Mouse (Mus musculus) stomach, postnatal 0 days (tissue): Measurements from ENCODE around the gene Ypel5. TPM values are rescaled to one million over a fixed set of nuclear protein-coding genes. Genes with fewer than 3 reads are reported as not detected.

Source experiments
- ATAC-seq: fragments of 200-750 bp; cut with Nextera tagmentation; 2 replicates; pipeline ENCODE4 v1.8.0; 2017; ENCODE audit not compliant: low FRiP score, low TSS enrichment
- DNase-seq: peaks from one replicate; pipeline ENCODE4 v3.0.0-alpha.2; 2016; ENCODE audit warnings: low spot score
- H3K27ac ChIP-seq: fragments of 300-500 bp; sonication (generic); replicated peaks from 2 replicates; pipeline ENCODE4 v1.5.1; 2014; ENCODE audit warnings: mild to moderate bottlenecking, control low read depth
- H3K27me3 ChIP-seq: fragments of 300-500 bp; sonication (generic); 2 replicates; pipeline ENCODE4 v1.6.1; 2014; ENCODE audit warnings: low read length; ENCODE audit not compliant: control insufficient read depth, insufficient read depth
- H3K36me3 ChIP-seq: fragments of 300-500 bp; sonication (generic); 2 replicates; pipeline ENCODE4 v1.6.1; 2014; ENCODE audit warnings: low read length, mixed read lengths; ENCODE audit not compliant: control insufficient read depth, insufficient read depth
- H3K4me1 ChIP-seq: fragments of 300-500 bp; sonication (generic); replicated peaks from 2 replicates; pipeline ENCODE4 v1.6.1; 2014; ENCODE audit warnings: antibody characterized with exemption; ENCODE audit not compliant: control insufficient read depth, insufficient read depth
- H3K4me2 ChIP-seq: fragments of 300-500 bp; sonication (generic); replicated peaks from 2 replicates; pipeline ENCODE4 v1.6.1; 2014; ENCODE audit warnings: low read depth, mild to moderate bottlenecking, control low read depth, moderate library complexity
- H3K4me3 ChIP-seq: fragments of 300-500 bp; sonication (generic); 2 replicates; pipeline ENCODE4 v1.5.1; 2014; ENCODE audit warnings: low read depth, low read length, control low read depth
- H3K9ac ChIP-seq: fragments of 300-500 bp; sonication (generic); 2 replicates; pipeline ENCODE4 v1.6.1; 2014; ENCODE audit warnings: mild to moderate bottlenecking, low read length, control low read depth, mixed read lengths
- H3K9me3 ChIP-seq: fragments of 300-500 bp; sonication (generic); 2 replicates; pipeline ENCODE4 v1.6.1; 2016; ENCODE audit warnings: low read length; ENCODE audit not compliant: control insufficient read depth
- CTCF ChIP-seq: IDR thresholded peaks from 2 replicates; pipeline ENCODE4 v1.5.1; 2016; ENCODE audit warnings: antibody characterized with exemption, low read depth, mild to moderate bottlenecking, moderate library complexity
- EP300 ChIP-seq: optimal IDR thresholded peaks from 2 replicates; pipeline ENCODE3; 2016; ENCODE audit warnings: antibody characterized with exemption
- WGBS: fragments of 180-500 bp; shearing (Covaris S2); extraction: QIAGEN DNeasy Blood & Tissue Kit; methylation state at CpG from one replicate; pipeline ENCODE4 v1.1.7; 2014; 5-methylcytosine and 5-hydroxymethylcytosine counted together
- polyA plus RNA-seq: library from polyadenylated mRNA; unstranded; fragments of >200 nt; fragmentation: Nextera tagmentation; extraction: Ambion mirVana; gene quantifications from 2 replicates; pipeline ENCODE4 v1.2.1, GENCODE M21; 2015

Ypel5 gene
- polyA plus RNA-seq, 1 experiment from 2014 or later: 67.3 TPM

GRCm38 (mm10) chr17:72857677-72858633 lies 21.7 kb downstream of the Ypel5 start:
- WGBS: 52% methylated on average over 13 of the region's 13 CpGs

GRCm38 (mm10) chr17:72863226-72863625 lies 27.0 kb downstream of the Ypel5 start:
- H3K4me3 ChIP-seq: no peak overlapping the region
- H3K27me3 ChIP-seq: no peaks in the 10 kb centered on the region
- no peaks in the 10 kb centered on the region for H3K4me1 ChIP-seq
- H3K27ac ChIP-seq: no peak overlapping the region
- no peaks in the 10 kb centered on the region for H3K9me3 ChIP-seq
- no peak for ATAC-seq
- 60% methylated on average over 10 of the region's 10 CpGs for whole genome bisulfite sequencing
- no peak overlapping the region for H3K9ac ChIP-seq
- DNase-seq: no peak
- H3K36me3 ChIP-seq: no peaks in the 10 kb centered on the region
- TF ChIP-seq EP300 (no peak), CTCF (no peak)
- H3K4me2 ChIP-seq: no peak overlapping the region

More at GRCm38 (mm10) chr17:72857677-72858633, 21.7 kb downstream of the Ypel5 start:
- DNase-seq: peak; percentile 64
- TF ChIP-seq CTCF (peak; percentile 92), EP300 (peak; percentile 8)
- Histone ChIP-seq H3K4me3 (no peak overlapping the region), H3K9me3 (no peaks in the 10 kb centered on the region), H3K36me3 (no peaks in the 10 kb centered on the region), H3K27me3 (no peaks in the 10 kb centered on the region), H3K27ac (peak overlapping the region; percentile 53; the same call in 1 of the 2 replicates), H3K4me1 (no peaks in the 10 kb centered on the region), H3K9ac (no peak overlapping the region), H3K4me2 (no peak overlapping the region)
- ATAC-seq: peak; percentile 35

- 86% methylated on average over 3 of the region's 3 CpGs for WGBS
- Histone ChIP-seq H3K9ac (no peak overlapping the region), H3K27me3 (no peaks in the 10 kb centered on the region), H3K4me1 (no peaks in the 10 kb centered on the region), H3K27ac (no peak overlapping the region), H3K36me3 (no peaks in the 10 kb centered on the region), H3K9me3 (no peaks in the 10 kb centered on the region), H3K4me3 (no peak overlapping the region), H3K4me2 (no peak overlapping the region)
- ATAC-seq (no peak), DNase-seq (no peak)
- TF ChIP-seq CTCF (no peak), EP300 (no peak)
Observed at GRCm38 (mm10) chr17:72866624-72867245, 30.5 kb downstream of the Ypel5 start.

GRCm38 (mm10) chr17:72868181-72868580 lies 31.9 kb downstream of the Ypel5 start:
- Histone ChIP-seq H3K4me2 (no peak overlapping the region), H3K4me1 (no peaks in the 10 kb centered on the region), H3K27ac (no peak overlapping the region), H3K36me3 (no peaks in the 10 kb centered on the region), H3K27me3 (no peaks in the 10 kb centered on the region), H3K4me3 (no peak overlapping the region), H3K9me3 (no peaks in the 10 kb centered on the region), H3K9ac (no peak overlapping the region)
- 81% methylated on average over 2 of the region's 2 CpGs for WGBS
- ATAC-seq (no peak), DNase-seq (no peak)
- TF ChIP-seq EP300 (no peak), CTCF (no peak)

DNA sequence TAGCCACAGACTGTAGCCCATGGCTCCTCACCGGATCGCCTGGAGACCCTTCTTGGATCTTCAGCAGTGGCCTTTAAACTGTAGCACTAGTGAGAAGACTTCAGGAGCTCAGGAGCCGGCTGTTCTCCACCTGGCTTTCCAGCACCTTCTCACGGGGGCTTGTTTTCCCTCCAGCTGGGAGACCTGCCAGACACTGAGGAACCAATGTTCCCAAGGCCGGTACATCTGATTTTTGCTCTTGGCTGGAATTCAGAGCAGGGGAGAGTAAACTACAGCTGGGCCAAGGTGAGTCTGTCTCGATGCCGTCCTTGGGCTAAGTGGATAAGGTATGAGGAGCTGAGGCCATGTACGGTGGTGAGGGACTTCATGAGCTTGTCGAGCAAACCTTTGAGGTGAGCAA lies 42.7 kb downstream of the Ypel5 start:
- no peak overlapping the region for H3K4me3 ChIP-seq
- DNase-seq (no peak), ATAC-seq (no peak)
- H3K4me1 ChIP-seq: no peaks in the 10 kb centered on the region
- no peaks in the 10 kb centered on the region for H3K9me3 ChIP-seq
- no peak overlapping the region for H3K9ac ChIP-seq
- no peaks in the 10 kb centered on the region for H3K36me3 ChIP-seq
- TF ChIP-seq CTCF: no peak
- no peak for TF ChIP-seq EP300
- H3K27ac ChIP-seq: no peak overlapping the region
- no peaks in the 10 kb centered on the region for H3K27me3 ChIP-seq
- whole genome bisulfite sequencing: 79% methylated on average over 9 of the region's 9 CpGs
- H3K4me2 ChIP-seq: no peak overlapping the region

DNA sequence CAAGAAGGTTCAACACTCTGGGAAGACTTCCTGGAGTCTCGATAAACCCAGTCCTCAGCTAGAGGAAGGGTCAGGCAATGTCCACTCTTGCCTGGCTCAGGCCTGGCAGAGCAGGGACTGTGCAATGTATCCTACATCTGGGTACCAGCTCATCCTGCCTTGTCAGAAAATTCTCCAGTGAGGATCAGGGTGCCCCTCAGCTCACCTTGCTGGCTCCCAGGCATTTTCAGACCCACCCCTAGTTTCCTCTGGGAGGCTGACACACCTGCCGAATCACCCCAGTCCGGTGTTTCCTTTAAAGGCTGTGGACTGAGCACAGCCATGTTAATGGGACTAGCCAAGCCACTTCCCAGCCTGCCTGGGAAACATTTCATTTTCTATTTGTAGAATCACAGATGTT lies 43.9 kb downstream of the Ypel5 start:
- WGBS: 53% methylated on average over 3 of the region's 3 CpGs
- Histone ChIP-seq H3K9ac (no peak overlapping the region), H3K4me2 (no peak overlapping the region), H3K4me3 (no peak overlapping the region), H3K4me1 (no peaks in the 10 kb centered on the region), H3K9me3 (no peaks in the 10 kb centered on the region), H3K27me3 (no peaks in the 10 kb centered on the region), H3K27ac (no peak overlapping the region), H3K36me3 (no peaks in the 10 kb centered on the region)
- no peak for TF ChIP-seq CTCF
- TF ChIP-seq EP300: no peak
- no peak for DNase-seq
- ATAC-seq: no peak
